Mouse (Mus musculus) liver, postnatal 0 days (tissue): ENCODE results near the gene Traf1.

ENCODE experiments used
- CTCF ChIP-seq: sonication (generic); IDR thresholded peaks from 2 replicates; pipeline ENCODE4 v1.5.1; 2016; ENCODE audit warnings: antibody characterized with exemption, low read depth
- EP300 ChIP-seq: IDR thresholded peaks from 2 replicates; pipeline ENCODE4 v1.6.1; 2016; ENCODE audit warnings: antibody characterized with exemption, low read depth, mild to moderate bottlenecking

GRCm38 (mm10) chr2:34960466-34960865 lies 1.1 kb downstream of the Traf1 start:
- no peak for TF ChIP-seq CTCF
- no peak for TF ChIP-seq EP300
